Mouse (Mus musculus) c-Kit-positive CD71-negative TER-119-negative erythroid progenitor cells, embryonic 14.5 days (primary cell): Measurements from ENCODE around the gene Pmpcb.
"Not testable (repeated sequence)": the region's sequence is repeated elsewhere in the genome, so short reads cannot be mapped to it uniquely, and the experiment has no call there.

Source experiments
- DNase-seq: peaks from one replicate; pipeline ENCODE4 v3.0.0-alpha.2; 2013; ENCODE audit warnings: low read depth

Pmpcb gene

DNA sequence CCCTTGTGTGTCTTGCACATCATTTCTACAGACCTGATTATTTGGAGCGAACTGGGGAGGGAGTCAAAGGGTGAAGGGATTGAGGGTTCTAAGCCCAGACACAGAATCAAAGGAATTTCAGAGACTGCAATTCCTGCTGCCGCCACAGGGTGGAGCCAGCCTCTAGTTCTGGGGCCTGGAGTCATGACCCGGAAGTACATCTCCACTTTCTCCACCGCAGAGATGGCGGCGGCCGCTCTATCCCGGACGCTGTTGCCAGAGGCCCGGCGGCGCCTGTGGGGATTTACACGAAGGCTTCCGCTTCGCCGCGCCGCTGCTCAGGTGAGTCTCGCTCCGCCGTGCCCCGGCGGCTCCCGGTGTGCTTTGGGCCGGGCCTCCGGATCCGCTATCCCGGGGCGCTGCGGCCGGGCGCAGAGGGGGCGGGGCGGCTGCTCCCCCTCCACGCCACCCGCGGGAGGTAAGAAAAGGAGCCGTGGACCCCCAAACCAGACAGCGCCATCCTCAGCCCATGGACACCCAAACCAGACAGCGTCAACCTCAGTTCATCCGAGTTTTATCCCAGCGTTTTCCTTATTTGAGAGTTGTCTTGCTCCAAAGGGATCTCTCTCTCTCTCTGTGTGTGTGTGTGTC is at the start of gene Pmpcb:
Pmpcb (plus strand) TSS at position 186 of the 630 bp plus-strand sequence.
- DNase-seq, result peak; percentile 77

DNA sequence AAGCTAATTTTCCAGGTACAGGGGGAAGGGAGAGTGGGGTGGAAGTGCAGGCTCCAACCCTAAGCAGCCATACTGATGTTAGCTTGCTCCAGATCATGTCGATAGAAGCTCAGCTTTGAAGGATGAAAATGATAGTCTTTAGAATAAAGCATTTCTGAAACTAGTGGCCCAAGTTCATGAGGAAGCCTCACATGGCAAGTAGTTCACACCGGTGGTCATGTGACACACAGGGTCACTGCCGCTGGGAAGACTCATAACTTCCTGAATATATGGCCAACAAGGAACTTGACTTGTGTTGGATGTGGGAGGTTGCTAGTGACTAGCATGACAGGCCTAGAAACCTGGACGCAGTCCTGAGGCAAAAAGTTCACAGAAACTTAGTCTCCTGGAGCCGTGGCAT is 44.7 kb upstream of the Pmpcb start:
- DNase-seq, result no peak

DNA sequence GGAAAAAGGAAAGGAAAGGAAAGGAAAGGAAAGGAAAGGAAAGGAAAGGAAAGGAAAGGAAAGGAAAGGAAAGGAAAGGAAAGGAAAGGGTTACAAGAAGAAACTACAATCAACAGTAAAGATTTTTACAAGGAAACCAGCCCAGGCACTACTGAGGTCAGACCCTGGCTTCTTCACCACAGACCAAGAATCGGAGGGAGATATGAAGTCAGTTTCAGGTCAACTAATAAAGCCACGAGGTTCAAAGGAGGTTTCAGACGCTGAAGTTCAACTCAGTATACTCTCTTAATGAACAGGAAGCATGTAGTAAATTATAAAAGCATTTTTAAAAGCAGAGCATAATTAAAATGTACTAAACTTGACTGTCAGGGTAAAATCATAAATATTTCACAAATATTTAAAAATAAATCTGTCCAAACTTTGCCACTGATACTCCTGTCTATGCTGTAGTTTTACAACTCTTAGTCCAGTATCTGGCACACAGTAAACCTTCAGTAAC is 43.5 kb upstream of the Pmpcb start:
- DNase-seq, result no peak

DNA sequence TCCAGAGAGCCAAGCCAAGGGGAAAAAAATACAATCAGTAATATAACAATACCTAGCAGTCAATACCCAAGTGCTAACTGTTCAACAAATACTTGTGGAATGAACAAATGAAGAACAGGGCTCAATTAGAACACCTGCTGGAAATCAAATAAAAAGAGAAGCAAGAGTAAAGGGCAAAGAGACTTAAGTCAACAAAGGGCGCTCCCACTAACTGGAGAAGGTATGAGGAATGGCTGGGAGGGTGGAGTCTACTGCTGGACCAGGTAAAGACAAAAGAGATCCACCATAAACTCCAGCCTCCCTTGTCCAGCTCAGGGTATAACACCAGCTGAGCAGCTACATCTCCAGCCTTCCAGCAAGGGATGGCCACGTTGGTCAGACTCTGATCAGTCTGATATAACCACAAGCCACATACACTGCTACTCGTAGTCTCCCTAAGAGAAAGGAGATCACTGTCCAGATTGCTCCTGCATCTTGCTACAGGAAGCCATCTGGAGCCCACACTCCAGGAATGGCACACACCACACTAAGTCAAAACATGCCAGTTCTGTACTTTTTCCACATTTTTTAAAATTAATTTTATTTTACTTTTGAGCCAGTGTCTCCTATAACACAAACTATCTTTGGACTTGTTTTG is 42.0 kb upstream of the Pmpcb start:
- DNase-seq, result no peak

DNA sequence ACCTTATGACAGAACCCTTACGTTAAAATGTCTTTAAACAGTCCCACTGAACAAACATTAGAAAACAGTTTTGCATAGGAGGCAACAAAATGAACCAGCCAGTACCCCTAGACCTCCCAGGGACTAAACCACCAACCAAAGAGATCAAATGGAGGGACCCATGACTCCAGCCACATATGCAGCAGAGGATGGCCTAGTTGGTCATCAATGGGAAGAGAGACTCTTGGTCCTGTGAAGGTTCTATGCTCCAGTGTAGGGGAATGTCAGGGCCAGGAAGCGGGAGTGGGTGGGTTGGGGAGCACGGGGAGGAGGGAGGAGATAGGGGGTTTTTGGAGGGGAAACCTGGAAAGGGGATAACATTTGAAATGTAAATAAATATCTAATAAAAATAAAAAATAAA is 37.4 kb upstream of the Pmpcb start:
- not testable (repeated sequence) for DNase-seq

DNA sequence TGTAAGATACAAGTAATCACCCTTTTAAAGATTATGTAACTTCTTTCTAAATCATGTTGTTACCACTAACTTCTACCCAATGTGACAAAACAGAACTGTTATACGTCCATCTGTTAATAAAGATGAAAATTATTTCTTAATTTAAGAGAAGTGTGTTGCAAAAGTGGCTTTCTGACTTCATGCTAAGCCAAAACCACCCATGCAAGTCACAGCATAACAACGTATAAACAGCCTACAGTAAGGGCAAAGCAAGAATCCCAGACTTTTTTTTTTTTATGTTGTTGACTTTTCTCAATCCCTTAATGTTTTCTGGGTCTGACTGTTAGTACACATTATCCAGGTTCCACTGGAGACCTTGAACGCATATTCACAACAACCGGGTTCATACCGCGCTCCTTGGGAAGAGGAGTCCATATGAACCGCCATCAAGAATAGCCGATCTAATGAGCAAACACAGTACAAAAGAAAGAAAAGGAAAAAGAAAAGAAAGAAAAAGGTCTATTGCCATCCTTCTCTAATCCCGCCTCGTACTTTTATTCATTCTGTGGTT is 36.6 kb upstream of the Pmpcb start:
- no peak for DNase-seq

DNA sequence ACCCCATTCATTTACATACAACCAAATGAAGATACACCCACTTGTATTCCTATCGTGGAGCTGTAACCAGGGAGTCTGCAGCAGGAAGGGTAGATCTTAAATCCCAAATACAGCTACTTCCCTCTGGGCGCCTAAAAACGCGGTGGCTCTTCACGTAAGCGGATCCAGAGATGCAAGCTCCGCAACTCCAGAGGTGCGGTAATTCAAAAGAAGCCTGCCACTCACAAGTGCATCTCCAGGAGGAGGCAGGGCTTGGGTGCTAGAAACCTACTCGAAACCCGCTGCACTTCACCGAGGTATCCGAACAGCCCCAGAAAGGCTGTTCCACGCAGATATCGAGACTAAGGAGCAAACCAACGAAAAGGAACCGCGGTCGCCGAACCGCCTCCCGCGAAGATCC is 36.0 kb upstream of the Pmpcb start:
- peak; percentile 13 for DNase-seq

DNA sequence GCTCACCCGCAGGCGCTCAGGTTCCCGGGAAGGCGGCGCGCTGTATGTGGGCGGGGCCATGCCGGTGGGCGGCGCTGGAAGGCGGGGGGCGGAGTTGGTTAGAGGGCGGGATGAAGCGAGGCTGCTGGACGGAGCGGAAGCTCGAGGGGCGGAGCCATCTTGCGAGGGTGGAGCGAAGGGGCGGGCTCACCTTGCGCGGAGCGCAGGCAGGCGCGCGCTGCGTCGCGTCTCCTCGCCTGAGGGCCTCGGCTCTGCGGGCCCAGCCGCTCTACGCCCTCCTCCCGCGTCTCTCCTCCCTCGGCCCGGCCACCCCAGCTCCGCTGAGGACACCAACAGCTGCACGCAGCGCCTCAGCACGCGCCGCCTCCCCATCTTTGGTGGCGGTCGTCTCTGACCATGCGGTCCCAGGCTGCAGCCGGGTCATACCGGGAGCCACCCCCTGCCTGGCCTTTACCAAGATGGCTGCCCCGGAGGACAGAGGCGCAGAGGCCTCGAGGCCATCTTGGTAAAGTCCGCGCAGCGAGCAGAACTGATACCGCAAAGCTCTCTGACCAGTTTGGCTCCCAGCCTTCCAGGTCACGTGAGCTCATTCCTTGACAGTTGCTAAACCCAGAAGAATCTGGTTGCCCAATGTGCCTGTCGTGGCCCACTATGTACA is 35.5 kb upstream of the Pmpcb start, which contains the start of gene Napepld:
Napepld (minus strand) TSS at position 46 of the 658 bp plus-strand sequence.
- DNase-seq, result peak; percentile 95

DNA sequence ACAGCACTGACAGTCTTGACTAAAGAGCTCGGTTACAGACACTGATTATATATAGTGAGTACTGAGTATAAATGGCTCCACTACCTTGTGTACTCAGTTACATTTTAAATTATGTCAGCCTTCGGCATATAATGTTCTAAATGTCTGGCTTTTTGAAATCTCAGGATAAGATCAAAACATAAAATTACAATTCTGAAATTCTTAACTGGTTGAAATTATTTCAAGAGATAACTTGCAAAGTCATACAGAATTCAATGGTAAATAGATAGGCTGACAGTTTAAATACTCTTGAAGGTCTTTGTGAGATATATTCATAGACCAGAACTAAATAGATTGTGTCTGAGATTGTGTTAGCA is 35.0 kb upstream of the Pmpcb start:
- DNase-seq, result no peak

DNA sequence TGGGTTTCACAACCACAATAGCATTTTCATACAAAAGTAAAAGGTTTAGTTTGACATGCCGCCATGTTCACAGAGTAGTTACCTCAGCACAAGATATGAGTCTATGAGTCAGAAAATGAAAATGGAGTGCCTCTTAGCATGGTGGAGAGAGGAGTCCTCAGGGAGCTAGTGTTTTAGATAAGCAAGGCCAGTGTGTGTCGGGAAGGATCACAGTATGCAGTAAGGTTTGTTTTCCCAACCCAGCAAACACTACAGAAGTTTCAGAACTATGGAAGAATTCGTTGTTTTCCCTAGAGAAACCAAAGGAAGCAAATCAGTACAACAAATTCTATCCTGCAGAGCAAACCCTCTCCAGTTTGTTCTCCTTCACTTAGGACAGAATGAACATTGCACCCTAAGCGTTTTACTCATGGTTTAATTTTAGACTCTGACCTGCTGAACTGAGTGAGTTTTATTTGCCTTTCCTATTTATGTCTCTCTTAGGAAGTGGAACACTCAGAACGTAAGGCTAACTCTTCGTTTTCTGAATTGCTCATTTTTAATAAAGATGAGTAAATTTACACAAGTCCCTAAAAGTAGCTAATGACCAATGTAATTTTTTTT is 34.0 kb upstream of the Pmpcb start:
- no peak for DNase-seq

DNA sequence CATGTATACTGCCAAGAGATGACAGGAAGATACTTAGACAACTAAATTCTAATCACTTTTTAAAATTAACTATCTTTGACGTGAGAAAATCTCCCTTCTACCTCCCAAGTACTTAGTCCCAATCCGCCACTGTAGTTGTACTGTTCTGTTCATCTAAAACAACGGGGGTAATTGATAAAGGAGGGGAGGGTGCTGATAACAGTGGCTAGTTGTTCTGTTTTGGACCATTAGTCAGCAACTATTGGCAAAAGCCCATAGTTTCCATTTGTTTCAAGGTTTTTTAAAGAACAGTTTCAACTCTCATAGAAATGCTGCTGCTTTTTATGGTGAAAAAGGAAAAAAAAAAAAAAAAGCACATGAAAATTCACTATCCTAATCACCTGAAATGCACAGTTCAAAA is 33.2 kb upstream of the Pmpcb start:
- DNase-seq, result no peak

DNA sequence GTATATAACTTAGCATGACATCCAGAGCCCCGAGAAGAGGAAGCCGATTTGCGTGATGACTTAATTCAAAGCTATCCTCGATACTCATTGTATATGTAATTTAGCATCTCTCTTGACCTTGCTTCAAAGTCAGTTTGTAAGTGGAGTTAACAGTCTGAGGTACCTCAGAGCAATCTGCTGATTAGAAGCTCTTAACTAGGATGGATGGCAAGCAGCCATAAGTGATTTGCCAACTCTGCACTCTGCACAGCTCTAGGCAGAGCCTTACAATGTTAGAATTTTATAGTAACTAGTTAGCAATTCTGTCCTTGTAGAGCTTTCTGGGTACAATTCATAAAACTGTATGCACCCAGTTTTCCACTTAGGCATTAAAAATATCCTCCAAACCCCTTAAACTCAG is 30.4 kb upstream of the Pmpcb start:
- no peak for DNase-seq

DNA sequence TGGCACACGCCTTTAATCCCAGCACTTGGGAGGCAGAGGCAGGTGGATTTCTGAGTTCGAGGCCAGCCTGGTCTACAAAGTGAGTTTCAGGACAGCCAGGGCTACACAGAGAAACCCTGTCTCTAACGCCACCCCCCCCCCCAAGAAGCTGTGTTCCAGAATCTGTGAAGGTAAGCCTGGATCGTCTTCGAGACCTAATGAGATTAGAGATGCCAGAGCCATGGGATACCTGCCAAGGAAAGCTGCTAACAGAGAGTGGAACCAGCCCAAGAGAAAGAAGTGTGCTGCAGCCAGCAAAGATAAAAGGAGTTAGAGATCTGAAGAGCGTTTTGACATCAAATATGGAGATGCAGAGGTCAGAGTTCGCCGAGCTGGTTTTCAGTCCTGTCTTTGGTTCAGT is 28.9 kb upstream of the Pmpcb start:
- DNase-seq, result not testable (repeated sequence)

DNA sequence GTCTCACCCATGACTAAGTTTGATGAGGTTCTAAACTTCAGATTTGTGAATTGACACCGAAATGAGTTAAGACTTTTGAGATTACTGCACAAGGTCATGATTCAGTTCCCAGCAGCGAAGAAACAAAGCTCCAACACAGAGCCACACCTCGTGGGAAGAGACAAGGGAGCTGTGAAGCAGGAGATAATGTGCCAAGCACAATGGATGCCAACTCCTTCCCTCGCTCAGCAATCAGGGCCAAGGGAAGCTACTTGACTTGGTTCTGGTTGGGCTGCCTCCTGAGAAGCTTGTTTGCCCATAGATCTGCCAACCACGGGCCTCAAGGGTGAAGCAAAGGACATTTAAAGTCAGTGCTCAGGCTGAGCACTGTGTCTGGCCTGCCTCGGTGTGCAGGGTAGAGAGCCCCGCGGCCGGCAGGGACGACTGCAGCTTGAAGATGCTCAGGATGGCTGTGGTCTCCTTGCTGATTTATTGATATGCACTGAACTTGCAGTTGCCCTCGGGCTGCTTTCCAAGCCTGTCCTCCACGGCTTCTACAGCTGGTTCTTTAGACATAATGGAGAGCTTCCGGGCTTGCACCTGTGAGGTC is 24.7 kb upstream of the Pmpcb start:
- DNase-seq, result no peak

DNA sequence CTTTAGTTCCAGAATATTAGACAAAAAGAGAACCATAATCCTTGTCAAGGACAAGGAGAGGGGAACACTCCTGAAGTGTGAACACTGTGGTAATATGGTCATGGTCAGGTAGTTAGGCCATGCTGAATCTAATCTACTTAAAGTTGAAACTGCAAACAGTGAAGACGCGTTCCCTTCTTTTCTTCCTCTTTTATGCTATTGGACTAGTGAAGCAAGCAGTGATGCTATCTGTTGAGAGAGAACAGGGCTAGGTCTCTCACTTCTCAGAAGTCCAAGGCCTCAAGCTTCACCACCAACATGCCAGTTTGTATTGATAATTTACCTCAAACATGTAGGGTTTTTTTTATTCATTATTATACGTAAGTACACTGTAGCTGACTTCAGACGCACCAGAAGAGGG is 22.5 kb upstream of the Pmpcb start:
- no peak for DNase-seq

DNA sequence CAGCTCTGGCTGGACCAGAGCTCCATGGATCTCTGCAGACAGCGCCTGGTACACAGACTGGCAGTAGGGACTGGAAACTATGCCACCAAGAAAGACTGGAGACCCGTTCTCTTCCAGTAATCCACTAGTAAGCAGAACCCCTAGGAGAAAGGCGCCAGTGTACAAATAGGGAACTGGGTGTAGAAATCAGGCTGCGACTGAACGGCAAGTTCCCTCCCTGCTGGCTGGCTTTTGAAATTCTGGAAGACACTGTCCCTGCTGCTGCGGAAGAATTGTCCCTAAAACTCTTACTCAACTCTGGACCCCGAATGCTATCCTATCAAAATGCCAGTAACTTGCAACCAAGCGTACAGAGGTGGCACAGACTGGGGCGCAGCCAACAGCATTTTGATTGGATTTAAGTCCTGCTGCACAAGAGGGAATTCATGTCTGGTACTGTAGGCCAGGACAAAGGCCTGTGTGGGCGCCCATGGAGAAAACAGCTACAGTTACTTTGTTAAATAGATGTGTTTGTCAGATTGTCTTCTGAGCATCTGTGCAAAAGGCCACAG is 19.7 kb upstream of the Pmpcb start:
- DNase-seq, result no peak

DNA sequence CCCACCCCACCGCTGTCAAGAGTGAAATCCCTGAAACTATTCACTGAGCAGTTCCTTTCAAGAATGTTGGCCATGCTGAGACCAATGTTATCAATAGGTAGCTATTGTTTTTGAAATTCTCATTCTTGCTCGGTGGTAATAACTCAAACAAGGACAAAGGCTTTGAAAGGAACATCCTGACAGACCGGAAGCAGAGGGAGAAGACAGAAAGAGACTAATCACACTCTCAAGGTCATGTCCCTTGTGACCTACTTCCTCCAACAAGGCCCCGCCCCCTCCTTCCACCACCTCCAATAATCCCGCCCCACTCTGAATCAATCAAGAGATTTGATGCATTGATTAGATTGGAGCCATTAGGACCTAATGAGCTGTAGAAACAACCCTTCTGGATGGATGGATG is 18.4 kb upstream of the Pmpcb start:
- DNase-seq, result no peak

DNA sequence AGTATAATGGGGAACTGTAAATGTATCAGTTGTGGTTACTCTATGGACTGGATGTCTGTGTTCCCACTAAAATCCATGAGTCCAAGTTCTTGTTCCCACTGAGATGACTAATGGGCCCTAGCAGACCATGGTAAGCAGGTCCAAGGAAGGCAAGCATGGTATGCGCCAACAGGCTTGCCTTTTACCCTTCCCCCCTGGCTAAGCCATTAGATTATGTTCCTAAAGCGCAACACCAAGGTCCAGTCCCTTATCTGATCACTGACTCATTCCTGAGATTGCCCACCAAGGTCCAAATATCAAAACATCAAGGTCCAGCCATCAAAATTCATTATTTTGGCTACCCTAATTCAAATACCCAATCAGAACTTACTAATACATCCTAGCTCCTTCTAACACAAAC is 17.7 kb upstream of the Pmpcb start:
- no peak for DNase-seq

DNA sequence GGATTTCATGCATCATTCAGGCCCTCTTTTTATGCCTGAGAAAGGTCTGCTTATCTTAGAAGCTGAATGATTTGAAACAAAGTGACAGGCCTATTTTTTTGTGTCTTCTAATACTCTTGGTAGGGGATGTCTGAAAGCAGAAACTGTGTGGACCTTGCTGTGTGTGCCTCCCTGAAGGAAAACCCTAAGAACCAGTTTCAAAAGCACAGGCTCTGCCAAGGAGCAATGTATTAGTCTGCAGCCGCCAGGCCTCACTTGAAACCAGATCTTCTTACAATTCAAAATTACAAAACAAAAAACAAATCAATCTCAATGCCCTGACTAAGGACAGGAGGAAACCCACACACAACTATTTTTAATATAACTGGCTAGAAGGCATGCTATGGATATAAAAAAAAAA is 12.5 kb upstream of the Pmpcb start:
- no peak for DNase-seq

DNA sequence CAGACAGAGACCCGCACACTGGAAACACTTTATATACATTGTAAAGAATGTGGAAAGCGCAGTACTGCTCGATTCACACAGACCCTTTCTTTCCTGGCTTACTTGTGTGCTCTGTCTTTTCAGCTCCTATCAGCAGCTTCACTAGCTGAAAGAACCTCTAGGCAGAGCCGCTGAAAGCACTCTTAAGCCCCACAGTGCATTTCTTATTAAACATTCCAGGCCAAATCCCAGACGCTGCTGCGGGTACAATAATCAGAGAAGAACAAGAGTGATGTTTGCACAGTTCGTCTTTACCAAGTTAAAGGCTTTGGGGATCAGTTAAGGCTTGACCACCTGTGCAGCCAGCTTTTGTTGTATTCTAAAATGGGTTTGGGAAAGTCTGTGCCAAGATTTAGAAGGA is 12.1 kb upstream of the Pmpcb start:
- no peak for DNase-seq

DNA sequence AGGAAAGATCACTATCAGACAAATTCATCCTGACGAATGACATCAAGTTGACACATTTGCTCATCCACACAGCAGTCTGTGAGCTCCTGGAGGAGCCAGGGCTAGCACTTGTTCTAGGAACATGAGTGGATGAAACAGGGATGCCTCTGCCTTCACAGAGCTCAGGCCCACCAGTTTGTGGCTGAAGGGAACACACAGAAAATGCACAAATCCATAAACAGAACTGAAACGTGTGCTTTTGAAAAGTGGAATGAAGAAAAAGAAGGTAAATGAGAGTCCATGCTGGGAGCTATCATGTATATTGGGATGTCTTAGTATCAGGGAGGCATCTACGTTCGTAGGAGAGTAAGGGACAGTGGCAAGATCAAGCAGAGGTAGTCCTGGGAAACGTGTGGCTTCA is 7.8 kb upstream of the Pmpcb start:
- no peak for DNase-seq
